Mouse (Mus musculus) left cerebral cortex, adult 8-10 months (tissue): ENCODE data around the gene Sema6d. TPM values are rescaled to one million over a fixed set of nuclear protein-coding genes. Genes with fewer than 3 reads are reported as not detected.
A peak's percentile ranks its signal among the peaks of the same experiment; 100 is the strongest.

Experiments used
- DNase-seq, 2 experiments: peaks; one replicate each; pipeline ENCODE4 v3.0.0; 2022; ENCODE audit warnings: low spot score in 2 of 2
- total RNA-seq, 4 experiments: library from RNA; stranded (reverse); gene quantifications; 2 replicates each; pipeline ENCODE4 v1.2.4; 2022

Sema6d gene
- total RNA-seq, 4 experiments from 2014 or later: 49.1 to 53.4 (median 50.4) TPM

DNA sequence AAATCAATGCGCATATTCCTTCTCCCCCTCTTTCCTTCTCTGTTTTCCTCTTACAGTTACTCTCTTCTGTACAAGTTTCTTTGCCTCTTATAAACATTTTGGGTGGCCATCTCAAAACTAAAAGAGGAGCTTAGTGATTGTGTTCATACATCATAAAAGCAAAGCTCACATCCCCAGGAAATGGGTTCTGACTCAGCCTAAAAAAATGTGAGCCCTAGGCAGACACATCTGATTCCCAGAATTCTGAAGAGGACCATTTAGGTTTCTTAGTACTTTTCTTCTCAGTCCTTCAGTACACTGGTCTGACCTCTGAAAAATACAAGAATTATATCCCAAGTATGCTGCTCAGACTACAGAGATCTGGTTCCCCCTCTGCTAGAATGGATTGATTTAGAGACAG lies 78.6 kb downstream of the Sema6d start:
- DNase-seq: no peak

DNA sequence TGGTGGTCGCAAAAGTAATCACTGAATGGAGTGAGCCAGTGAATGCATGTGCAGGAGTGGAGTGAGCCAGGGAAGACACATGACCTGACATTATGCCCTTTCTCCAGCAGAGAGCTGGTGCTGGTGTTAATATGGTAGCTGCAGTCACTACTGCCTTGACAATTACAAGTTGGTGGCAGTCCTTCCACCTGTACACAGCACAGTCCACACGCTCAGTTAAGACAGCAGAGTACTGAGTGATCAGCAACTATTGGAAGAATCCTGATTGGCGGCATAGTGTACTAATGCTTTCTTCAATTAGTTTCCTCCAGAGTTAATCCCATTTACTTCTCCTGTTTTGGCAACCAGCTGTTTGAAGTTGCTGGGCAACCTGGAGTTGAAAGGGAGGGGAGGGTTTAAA lies 81.9 kb downstream of the Sema6d start:
- no peak for DNase-seq

DNA sequence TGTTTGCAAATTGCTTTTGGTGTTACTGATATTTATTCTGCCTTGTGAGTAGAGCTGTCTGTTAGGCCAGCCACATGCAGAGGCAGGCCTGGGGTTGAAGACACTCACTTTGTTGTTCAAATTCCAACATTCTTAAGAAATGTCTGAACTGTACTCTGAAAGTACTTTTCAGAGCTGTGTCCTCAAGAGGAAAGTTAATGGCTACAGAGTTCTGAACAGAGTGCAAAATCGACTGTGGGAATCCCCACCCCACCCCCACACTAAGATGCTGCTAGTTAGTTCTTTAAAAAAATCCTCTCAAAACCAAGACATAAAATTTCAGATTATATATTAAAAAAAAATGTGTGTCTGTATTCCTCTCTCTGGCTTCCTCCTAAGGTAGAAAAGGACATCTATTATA lies 86.5 kb downstream of the Sema6d start:
- DNase-seq: no peak

DNA sequence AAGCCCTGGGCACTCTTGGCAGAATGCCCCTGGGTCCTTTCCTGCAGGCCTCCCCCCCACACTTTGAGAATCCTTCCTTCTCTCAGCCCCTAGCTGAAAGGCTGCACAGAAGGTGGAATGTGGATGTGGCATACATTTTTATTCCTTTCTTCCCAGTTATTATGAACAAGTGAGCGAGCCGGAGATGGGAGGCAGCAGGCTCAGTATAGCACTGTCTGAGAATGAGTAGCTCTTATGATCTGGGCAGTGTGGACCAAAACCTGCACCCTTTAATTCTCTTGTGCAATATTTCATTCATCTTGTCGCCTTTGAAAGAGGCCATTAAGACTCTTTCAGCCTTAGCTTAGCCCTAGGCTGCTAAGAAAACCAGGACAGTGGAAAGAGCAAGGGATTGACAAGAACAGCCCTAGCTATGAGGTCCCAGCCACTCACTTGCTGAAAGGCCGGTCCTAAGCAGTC lies 87.0 kb downstream of the Sema6d start:
- no peak for DNase-seq

DNA sequence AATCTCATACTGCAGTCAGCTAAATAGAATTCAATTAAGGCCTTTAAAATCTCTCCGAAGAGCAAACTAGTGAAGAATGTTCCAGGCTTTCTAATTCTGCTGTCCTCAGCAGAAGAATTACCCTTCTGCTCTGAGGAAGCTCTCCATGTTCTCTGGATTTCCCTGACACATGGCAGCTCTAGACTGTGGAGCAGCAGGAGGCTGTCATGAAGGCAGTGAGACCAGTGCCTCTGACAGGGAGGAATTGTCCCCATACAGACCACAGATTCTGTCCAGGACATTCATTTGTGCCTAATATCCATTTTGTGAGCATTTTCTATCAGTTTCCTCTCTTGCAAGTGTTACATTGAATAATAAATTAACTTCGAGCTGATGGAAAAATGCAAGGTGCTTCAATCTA lies 99.5 kb downstream of the Sema6d start:
- DNase-seq: no peak

DNA sequence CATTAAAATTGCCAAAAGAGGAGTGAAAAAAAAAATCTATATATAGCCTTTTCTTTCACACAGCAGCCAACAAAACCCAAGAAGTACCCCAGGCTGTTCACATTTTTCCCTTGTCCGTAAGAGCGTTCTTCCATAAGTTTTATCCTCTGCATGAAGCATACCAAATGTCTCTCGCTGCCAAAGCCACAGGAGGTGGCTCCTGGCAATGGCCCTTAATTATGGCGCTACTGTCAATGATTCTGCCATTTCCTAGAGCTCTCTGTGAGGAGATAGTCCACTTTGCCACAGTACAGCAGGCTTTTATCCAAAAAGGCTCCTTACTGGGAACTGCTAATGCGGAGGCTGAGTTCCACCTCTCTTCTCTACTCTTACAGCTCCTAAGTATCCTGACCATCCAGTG lies 104.3 kb downstream of the Sema6d start:
- no peak for DNase-seq

DNA sequence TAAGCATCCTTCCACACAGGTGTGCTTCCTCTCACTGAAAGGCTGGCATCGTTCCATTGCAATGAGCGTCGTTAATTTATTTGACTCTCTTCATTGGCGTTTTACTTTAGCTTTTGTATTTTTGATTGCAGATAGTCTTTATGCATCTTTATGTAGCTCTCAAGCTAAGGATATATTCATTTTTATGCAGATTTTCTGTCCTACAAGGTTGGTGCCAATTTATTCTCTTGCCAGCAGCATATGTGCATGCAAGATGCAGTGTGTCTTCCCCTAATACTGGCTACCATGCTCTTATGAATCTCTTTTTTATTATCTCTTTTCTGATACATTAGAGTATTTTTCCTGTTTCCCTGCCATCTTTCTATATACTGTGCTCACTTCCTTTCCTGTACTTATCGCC lies 111.7 kb downstream of the Sema6d start:
- DNase-seq: no peak

DNA sequence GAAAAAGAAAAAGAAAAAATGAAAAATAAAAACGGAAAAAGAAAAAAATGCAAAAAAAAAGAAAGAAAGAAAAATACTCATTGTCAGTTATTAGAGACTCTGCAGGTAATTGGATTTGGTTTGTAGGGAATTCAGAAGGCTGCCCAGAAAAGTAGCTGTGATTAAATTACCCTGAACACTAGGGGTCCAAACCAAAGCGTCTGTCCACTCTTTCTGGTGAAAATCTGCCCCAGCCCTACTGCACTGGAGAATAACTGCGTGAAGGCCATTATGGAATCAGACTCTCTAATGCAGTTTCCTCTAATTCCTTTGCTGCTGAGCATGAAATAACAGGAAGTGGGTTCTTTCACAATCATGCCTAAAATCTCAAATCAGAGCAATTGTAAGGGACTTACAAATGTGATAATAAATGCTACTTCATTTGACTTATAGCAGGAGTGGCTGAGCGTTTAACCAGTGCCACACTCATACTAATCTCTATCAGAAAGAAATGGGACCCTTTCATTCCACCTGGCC lies 112.8 kb downstream of the Sema6d start:
- no peak for DNase-seq

DNA sequence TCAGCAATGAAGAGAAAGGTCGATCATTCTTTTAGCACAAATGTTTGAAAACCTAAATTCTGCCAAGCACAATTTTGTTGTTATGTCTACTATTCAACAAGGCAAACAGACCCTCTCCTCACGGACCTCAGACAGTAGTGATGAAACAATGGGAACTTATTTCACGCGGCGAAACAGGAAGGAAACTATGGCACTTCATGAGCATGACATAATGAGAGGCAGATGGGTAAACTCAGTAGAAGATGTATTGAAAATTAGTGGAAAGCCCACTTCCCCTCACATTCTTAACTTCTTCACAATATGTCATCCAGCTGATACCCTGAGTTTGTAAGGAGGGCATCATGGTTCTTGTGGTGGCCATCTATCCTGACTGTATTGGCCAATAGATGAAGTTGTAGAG lies 116.0 kb downstream of the Sema6d start:
- DNase-seq: no peak

DNA sequence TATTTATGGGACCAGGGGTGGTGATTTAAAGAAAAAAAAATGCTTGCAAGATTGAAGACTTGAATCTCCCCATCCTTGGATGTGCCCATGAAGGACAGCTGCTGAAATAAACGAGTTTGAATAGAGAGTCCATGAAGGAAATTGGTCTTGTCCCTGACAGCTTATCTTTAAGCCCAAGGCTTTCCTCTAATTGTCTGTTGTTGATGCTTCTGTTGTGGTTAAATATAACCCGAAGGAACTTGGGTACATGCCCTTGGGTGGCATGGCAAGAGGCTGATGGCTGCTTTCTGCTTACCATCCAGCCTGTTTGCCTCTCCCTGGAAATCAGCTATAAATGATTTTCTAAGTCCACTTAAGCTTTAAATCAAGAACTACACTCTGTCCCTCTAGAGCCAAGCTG lies 118.5 kb downstream of the Sema6d start:
- DNase-seq: no peak

DNA sequence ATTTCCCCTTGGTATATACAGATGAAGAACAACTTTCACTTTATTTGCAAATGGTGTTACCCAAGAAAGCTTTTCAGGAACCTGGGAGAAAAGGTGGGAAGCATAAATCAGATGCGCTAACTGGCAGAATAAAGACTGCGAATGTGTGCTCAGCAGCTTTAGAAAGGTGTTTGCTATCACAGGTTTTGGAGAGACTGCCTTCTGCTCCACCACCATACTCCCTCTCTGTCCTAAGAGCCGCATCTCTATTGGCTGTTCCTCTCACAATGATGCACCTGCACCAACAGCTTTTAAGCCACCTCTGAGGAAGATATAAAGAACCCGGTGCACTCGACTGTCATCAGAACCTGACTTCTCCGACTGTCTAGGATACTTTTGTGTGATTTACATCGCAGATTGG lies 133.8 kb downstream of the Sema6d start:
- no peak for DNase-seq

DNA sequence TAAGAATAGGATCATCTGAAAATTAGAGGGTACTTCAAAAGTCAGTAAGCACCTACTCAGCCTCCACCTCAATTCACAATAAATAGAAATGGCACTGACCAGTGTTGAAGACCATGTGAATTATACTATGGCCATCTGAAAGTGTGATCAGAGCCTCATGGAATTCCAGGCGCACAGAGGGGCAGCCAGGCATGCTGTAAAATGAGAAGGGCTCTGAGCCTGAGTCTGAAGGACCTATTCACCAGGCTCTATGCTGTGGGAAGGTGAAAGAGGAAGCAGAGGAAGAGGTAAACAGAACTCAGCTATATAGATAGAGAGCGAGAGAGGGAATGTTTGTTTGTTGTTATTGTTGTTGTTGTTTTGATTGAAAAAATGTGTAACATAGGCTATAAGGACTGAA lies 134.6 kb downstream of the Sema6d start:
- no peak for DNase-seq

DNA sequence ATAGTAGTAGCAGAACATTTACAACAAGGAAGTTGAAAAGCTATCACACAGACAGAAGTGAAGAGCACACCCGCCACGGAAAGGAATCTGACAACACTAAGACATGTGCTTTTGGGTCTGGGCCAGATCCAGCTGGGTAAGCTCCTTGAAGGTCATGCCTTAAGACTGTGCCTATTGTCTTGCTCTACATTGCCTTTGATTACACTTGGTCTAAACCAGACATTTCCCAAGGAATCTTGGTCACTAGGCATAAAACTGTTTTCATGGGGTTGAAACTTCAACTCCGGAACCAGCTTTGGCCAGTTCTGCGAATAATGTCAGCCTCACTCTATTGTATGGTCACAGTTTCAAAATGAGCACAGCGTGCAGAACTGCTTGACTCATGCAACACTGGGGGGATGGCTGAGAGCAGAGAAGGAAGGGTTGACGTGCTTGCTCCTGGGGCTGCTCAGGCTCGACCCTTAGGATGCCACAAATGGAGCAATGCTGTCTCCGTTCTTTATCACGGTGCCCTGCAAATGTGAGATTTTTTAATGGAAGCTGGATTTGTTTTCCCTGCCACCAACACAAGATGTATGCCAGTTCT lies 145.0 kb downstream of the Sema6d start:
- no peak for DNase-seq

DNA sequence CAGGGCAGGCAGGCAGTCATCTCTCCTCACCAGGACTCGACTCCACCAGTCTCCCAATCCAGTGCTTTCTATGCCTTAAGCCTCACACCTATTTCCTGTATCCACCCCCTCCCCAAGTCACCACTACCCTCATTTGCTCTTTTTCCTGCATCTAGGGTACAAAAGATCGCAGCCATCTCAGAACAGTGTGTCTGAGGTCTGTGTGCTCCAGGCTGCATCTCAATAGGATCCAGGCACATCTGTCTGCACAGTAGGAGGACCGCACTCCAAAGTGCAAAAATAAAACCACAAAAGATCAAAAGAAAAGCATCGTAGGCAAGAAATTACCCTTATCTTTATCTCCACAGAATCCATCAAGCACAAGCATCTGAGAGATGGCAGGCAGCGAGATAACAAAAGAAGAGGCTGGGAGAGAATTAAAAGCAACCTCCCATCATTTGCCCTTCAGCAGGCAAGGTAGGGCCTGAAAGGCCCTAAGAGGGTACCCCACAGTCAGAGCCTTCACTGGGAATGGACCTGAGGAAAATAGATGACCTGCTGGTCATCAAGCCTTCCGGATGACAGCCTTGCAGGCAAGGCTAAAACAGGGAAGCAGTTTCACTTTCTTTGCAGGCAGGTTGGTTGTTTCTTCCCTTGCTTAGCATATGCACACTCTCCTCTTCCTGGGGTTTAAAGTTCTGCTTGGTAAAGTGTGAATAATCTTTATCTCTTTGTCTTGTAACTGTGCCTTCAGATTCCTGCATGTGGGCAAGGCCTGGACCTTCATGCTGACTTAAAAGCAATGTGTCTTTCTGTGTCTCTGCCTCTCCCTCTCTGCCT lies 145.7 kb downstream of the Sema6d start:
- DNase-seq: no peak

DNA sequence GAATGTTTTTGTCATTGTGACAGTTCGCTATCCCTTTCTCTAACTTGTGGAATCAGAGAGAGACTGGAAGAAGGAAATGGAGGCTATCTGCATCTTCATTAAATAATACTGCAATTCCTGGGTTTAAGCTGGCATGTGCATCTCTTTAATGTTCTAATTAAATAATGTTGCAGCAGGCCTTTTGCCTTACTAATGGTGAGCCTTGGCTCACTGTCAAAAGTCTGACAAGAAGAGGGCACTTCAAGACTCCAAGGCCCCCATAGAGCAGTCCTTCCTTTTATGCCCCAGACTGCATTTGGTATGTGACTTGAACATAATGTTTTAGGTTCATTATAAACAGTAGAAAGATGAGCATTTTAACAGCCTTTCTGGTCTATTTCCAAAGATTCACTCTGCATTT lies 147.1 kb downstream of the Sema6d start:
- DNase-seq: no peak

DNA sequence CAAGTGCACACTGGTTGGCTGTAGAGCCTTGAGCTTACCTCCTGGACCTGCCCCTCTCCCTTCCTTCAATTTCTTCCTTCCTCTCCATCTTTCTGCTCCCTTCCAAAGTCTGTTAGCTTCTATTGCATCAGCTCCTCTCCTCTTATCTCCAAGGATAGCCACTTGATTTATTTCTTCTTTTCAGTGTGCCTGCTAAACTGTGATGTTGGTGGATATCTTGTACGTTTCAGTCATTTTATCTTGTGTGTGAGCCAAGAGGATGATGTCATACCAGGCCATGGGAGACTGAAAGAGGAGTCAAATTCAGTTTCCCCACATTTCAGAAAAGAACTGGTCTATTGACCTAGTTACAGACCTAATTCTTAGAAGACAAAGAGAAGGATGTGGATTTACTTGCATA lies 153.8 kb downstream of the Sema6d start:
- DNase-seq: no peak

DNA sequence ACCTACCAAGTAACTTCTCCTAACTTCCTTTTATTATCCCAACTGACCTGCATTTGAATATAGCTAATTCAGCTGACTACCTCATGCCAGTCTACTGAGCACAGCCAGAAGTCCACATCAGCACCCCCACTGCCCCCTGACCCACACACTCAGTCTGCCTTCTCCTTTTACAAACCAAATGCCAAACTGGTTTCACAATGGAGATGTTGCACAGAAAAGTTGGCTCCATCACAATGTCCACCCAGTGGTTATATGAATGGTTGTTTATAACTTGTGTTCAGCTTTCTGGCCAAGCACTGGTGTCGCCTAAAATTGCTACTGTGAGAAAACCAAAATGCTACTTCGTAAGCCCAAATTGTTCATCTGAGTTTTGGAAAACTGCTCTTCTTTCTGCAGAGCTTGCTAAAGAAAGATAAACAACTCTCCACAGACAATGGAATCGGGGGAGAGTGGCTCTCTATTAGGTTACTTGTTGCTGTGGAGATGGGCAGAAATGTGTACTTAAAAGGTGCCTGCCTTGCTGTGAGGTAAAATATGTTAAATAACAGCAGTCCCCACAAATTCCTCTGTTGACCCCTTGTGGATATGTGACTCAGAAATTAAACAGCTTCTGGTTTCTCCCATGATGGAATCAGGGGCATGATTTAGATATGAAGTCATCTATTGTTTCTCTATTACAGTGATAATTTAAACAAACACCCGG lies 154.9 kb downstream of the Sema6d start:
- no peak for DNase-seq

DNA sequence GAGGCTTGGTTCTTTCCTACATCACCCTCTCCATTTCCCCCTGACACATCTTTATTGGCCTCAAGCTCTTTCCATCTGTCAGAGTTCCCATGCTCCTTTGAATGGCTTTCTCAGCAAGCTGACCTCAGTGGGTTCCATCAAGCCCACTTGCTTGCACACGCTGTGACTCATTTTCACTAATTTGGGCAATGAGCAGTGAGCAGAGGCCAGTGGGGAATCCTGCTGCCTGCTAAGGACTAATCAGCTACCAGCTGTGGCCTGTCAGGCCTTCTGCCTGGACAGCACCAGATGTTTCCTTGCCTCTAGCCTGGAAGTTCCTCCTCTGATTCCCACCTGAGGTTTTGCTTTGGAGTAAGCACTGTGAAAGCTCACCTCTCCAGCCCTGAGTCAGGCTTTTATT lies 168.3 kb downstream of the Sema6d start:
- no peak for DNase-seq

DNA sequence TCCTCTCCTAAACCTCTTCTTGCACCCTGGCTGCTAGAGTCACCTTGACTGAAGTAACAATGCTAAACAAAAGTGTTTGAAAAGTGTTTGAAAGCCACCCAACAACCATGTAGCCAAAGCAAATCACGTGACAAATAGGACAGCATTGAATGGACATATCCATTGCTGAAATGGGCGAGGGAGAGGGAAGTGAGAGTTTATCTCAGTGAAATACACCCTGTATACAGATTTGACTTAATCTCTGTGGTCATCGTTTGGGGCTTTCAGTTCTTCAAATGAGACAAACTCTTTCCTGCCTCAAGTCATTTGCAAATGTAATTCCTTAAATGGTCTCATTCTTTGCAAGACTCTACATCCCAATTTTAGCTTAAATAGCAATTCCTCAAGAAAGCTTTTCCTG lies 174.5 kb downstream of the Sema6d start:
- DNase-seq: no peak

DNA sequence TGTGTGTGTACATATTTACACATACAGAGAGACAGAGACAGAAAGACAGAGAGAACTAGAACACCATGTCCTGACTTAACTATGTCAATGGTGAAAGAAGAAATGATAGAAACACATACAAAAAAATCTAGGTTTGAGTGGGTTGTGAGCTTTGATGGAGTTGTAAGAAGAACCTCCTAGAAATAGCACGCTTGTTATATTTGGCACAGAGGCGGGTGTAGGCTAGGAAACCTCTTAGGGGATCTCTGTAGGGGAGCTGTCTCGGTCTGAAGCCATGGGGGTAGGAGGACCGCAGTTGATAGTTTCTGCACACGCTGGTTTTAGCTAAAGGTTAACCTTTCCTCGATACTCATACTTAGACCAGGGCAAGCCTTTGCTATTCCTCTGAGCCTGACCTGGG lies 181.4 kb downstream of the Sema6d start:
- peak in 1 of 2 experiments; percentile 33 for DNase-seq

DNA sequence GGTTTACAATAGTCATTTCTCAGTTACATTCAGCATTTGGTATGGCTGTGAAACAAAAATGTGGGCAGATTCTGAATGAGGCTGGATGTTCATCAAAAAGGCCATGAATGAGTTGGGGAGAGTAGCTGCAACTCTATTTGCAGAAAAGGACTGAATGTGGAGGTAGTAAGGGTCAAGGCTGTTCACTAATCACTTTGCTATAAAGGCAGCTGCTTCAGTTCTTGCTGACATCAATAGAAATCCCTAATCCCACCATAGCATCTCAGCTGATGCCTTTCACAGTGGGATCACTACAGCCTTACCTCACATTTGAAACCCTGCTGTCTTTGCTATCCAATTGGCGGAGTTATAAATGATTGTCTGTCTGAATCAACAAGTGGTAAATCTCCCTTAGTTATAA lies 187.7 kb downstream of the Sema6d start:
- no peak for DNase-seq

DNA sequence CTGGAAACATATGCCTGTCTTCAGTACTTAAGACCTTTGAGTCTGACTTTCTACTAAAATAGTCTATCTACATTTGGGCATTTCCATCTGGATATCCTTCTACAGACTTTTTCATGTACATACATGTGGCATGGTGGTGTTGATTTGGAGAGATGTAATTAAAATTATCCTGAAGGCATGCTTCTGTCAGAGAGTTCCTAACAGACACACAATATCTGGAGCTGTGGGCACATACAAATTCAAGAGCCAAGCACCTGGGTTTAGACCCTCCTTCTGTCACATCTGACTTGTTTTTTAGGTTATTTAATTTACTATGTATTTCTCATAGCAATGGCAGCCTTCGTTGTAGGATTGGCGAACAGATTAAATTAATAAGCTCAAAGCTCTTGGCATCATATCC lies 195.3 kb downstream of the Sema6d start:
- no peak for DNase-seq
